Mouse (Mus musculus) erythroblast, embryonic 14.5 days (primary cell): ENCODE data around the gene Coro2b. TPM values are rescaled to one million over a fixed set of nuclear protein-coding genes. Genes with fewer than 3 reads are reported as not detected.

Experiments
- H3K27me3 ChIP-seq: 2 replicates; pipeline ENCODE4 v1.6.1; 2012; ENCODE audit warnings: inconsistent platforms; ENCODE audit not compliant: control insufficient read depth
- H3K36me3 ChIP-seq: 2 replicates; pipeline ENCODE4 v1.6.1; 2012; ENCODE audit warnings: mild to moderate bottlenecking, inconsistent platforms; ENCODE audit not compliant: control insufficient read depth
- H3K4me1 ChIP-seq: 2 replicates; pipeline ENCODE4 v1.6.1; 2012; ENCODE audit warnings: inconsistent platforms; ENCODE audit not compliant: control insufficient read depth
- H3K4me3 ChIP-seq: replicated peaks from 2 replicates; pipeline ENCODE3; 2012; ENCODE audit warnings: moderate library complexity, mild to moderate bottlenecking, inconsistent platforms
- H3K9me3 ChIP-seq: 2 replicates; pipeline ENCODE4 v1.6.1; 2012; ENCODE audit warnings: low read length, inconsistent platforms, mixed read lengths; ENCODE audit not compliant: control insufficient read depth
- GATA1 ChIP-seq: IDR thresholded peaks from 2 replicates; pipeline ENCODE4 v1.6.1; 2012; ENCODE audit warnings: low read length, inconsistent platforms, mixed read lengths
- TAL1 ChIP-seq: IDR thresholded peaks from 3 replicates; pipeline ENCODE4 v1.6.1; 2012; ENCODE audit warnings: low read length, inconsistent platforms, mixed read lengths
- polyA plus RNA-seq: library from polyadenylated mRNA; stranded (reverse); fragments of >175 nt; gene quantifications from 2 replicates; pipeline ENCODE4 v1.2.3, GENCODE M21; 2012

The Coro2b gene
- polyA plus RNA-seq, 1 experiment, result not detected

GRCm38 (mm10) chr9:62508740-62509524 is 27.9 kb downstream of the Coro2b start:
- TF ChIP-seq TAL1 (no peak), GATA1 (no peak)
- no peak overlapping the region for H3K4me3 ChIP-seq
- H3K36me3 ChIP-seq, result no peaks in the 10 kb centered on the region
- H3K4me1 ChIP-seq, result no peaks in the 10 kb centered on the region
- H3K9me3 ChIP-seq, result no peaks in the 10 kb centered on the region
- H3K27me3 ChIP-seq, result no peaks in the 10 kb centered on the region

DNA sequence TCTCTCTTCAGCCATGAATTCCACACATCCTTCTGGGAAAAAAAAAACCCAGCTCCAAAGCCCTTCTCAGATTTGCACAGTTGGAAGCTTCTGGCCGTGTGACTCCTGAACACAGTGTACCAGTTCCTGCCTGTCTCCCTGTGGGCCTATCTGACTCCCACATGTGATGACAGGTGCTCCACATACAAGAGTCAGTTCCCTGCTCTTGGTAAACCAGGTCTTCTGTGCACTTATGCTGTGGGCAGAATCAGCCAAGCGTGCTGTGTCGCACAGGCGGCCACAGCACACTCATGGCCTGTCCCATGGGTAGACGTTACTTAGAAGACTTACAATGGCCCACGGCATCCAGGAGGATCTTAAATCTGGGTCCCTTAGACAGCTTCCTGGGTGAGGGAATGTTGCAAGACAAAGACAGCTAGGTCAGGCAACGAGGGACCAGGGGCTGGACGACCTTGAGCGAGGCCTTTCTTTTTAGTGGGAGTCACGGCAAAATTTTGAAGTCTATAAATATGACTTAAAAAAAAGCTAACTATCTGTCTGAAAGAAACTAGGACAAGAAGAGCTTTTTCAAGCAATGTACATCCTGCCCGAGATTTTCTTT is 30.3 kb downstream of the Coro2b start:
- Histone ChIP-seq H3K36me3 (no peaks in the 10 kb centered on the region), H3K9me3 (no peaks in the 10 kb centered on the region), H3K27me3 (no peaks in the 10 kb centered on the region), H3K4me1 (no peaks in the 10 kb centered on the region; the same call in 1 of the 2 replicates), H3K4me3 (no peak overlapping the region)
- TF ChIP-seq GATA1 (no peak), TAL1 (no peak)

- Histone ChIP-seq H3K9me3 (no peaks in the 10 kb centered on the region), H3K27me3 (no peaks in the 10 kb centered on the region), H3K4me1 (no peaks in the 10 kb centered on the region; the same call in 1 of the 2 replicates), H3K36me3 (no peaks in the 10 kb centered on the region), H3K4me3 (no peak overlapping the region)
- no peak for TF ChIP-seq GATA1
- TF ChIP-seq TAL1, result no peak
Observed at GRCm38 (mm10) chr9:62504129-62504528, 32.7 kb downstream of the Coro2b start.

- H3K4me1 ChIP-seq, result no peaks in the 10 kb centered on the region; the same call in 1 of the 2 replicates
- no peaks in the 10 kb centered on the region for H3K9me3 ChIP-seq
- H3K4me3 ChIP-seq, result no peak overlapping the region
- TF ChIP-seq TAL1 (no peak), GATA1 (no peak)
- H3K36me3 ChIP-seq, result no peaks in the 10 kb centered on the region
- H3K27me3 ChIP-seq, result no peaks in the 10 kb centered on the region
Observed at GRCm38 (mm10) chr9:62502361-62502760, 34.5 kb downstream of the Coro2b start.

GRCm38 (mm10) chr9:62501566-62501965 is 35.3 kb downstream of the Coro2b start:
- no peaks in the 10 kb centered on the region for H3K36me3 ChIP-seq
- H3K9me3 ChIP-seq, result no peaks in the 10 kb centered on the region
- TF ChIP-seq TAL1, result no peak
- TF ChIP-seq GATA1, result no peak
- no peak overlapping the region for H3K4me3 ChIP-seq
- no peaks in the 10 kb centered on the region; the same call in 1 of the 2 replicates for H3K4me1 ChIP-seq
- H3K27me3 ChIP-seq, result no peaks in the 10 kb centered on the region

GRCm38 (mm10) chr9:62500007-62500406 is 36.8 kb downstream of the Coro2b start:
- TF ChIP-seq TAL1 (no peak), GATA1 (no peak)
- Histone ChIP-seq H3K4me3 (no peak overlapping the region), H3K9me3 (no peaks in the 10 kb centered on the region), H3K27me3 (no peaks in the 10 kb centered on the region), H3K4me1 (no peaks in the 10 kb centered on the region; the same call in 1 of the 2 replicates), H3K36me3 (no peaks in the 10 kb centered on the region)

DNA sequence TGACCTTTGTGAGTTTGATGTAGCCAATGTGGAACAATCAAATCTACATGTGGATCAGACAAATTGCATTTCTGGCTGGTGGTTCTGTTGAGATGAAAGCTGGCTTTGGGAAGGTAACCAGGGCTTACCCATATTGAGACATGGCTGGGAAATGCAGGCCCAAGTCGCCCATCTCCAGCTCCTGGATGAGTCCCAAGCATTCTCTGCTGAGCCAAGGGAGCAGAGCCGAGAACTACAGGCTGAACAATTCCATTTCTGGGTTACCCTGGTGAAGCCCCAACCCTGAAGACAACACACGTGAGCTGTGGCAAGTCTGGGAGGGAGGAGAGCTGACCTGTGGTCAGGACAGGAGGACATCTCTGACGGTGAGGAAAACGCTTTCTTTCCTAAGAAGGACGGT is 37.9 kb downstream of the Coro2b start:
- no peak overlapping the region for H3K4me3 ChIP-seq
- H3K4me1 ChIP-seq, result no peaks in the 10 kb centered on the region; the same call in 1 of the 2 replicates
- H3K36me3 ChIP-seq, result no peaks in the 10 kb centered on the region
- TF ChIP-seq TAL1 (no peak), GATA1 (no peak)
- H3K27me3 ChIP-seq, result no peaks in the 10 kb centered on the region
- H3K9me3 ChIP-seq, result no peaks in the 10 kb centered on the region

DNA sequence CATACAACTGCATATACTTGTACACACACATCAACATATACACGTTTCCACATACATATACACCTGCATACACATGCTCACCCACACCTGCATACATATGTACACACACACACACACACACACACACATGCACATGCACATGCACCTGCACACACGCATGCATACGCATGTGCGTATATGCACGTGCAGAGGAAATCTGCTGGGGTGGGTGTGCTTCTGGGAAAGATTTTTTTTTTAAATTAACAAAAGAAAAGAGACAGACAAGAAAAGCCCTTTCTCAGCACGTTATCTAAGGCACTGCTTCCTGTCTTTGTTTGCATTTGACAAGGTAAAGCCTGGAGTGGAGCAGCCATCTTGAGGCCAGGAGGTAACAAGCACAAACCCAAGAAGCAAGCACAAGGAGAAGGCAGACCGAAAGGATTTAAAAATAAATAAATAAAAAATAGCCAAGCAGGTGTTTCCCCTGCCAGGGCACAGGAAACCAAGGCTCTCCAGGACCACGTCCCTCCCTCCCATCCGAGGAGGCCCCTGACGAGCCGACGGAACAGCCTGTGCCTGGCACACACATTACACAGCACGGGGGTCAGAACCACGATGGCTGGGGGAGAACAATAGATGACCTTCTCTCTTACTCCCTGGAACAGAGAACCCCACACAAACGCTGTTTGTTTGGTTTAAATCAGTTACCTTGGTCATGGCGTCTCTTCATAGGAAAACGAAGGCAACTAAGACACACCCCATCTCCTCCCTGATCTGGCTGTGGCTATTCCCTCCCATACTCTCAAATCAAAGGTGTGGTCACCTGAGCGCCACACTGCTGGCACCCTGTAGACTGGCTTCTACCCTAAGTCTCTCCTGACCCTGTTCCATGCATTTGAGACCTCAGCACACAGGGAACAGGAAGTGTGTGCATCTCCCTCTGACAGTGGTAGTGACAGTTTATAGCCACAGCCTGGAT is 39.4 kb downstream of the Coro2b start:
- Histone ChIP-seq H3K36me3 (no peaks in the 10 kb centered on the region), H3K9me3 (no peaks in the 10 kb centered on the region), H3K27me3 (no peaks in the 10 kb centered on the region), H3K4me1 (no peaks in the 10 kb centered on the region), H3K4me3 (no peak overlapping the region)
- TF ChIP-seq GATA1 (no peak), TAL1 (no peak)
